Mouse (Mus musculus): ENCODE measurements at regions not wholly inside any gene's neighbourhood (a gene's known extent, or its start where the extent isn't known, plus 50 kb on each side); places are given as distances from the start of the nearest gene placed in this dataset.

GRCm38 (mm10) chr10:119003839-119004238 lies 133.8 kb upstream of the Dyrk2 start:
- Histone ChIP-seq H3K79me2 (ENCODE audit: control insufficient read depth, insufficient read depth) (no peaks in the 10 kb centered on the region), H3K4me3 (ENCODE audit: insufficient read depth, poor library complexity, severe bottlenecking) (no peak overlapping the region), H3K36me3 (ENCODE audit: control insufficient read depth, insufficient read depth) (no peaks in the 10 kb centered on the region), H3ac (ENCODE audit: control insufficient read depth, insufficient read length, low read depth) (no peak overlapping the region), H3K79me3 (ENCODE audit: low read depth) (no peaks in the 10 kb centered on the region), H3K27me3 (ENCODE audit: control insufficient read depth, insufficient read depth, insufficient read length) (no peaks in the 10 kb centered on the region)
- TF ChIP-seq USF1 (IDR thresholded peaks at IDR 0.05; ENCODE audit: low read depth): no peak
- no peak for TF ChIP-seq MYOD1 (IDR thresholded peaks at IDR 0.05; ENCODE audit: control insufficient read depth, insufficient read length, low read depth)
- TF ChIP-seq CTCF (IDR thresholded peaks at IDR 0.05; ENCODE audit: control insufficient read depth, insufficient read depth, insufficient read length): no peak
- TF ChIP-seq FOSL1 (IDR thresholded peaks at IDR 0.05; ENCODE audit: insufficient read depth, low read length, poor library complexity, severe bottlenecking): no peak
- TF ChIP-seq MYOG (IDR thresholded peaks at IDR 0.05; ENCODE audit: control insufficient read depth, extremely low read depth, insufficient read length): no peak
- no peak for TF ChIP-seq CEBPB (IDR thresholded peaks at IDR 0.05; ENCODE audit: low read depth)
- TF ChIP-seq MAX (IDR thresholded peaks at IDR 0.05): no peak

- Histone ChIP-seq H3K79me2 (ENCODE audit: control insufficient read depth, insufficient read depth) (no peaks in the 10 kb centered on the region), H3K36me3 (ENCODE audit: control insufficient read depth, insufficient read depth) (no peaks in the 10 kb centered on the region), H3K79me3 (ENCODE audit: low read depth) (no peaks in the 10 kb centered on the region), H3K27me3 (ENCODE audit: control insufficient read depth, insufficient read depth, insufficient read length) (no peaks in the 10 kb centered on the region), H3K4me3 (ENCODE audit: insufficient read depth, poor library complexity, severe bottlenecking) (no peak overlapping the region), H3ac (ENCODE audit: control insufficient read depth, insufficient read length, low read depth) (no peak overlapping the region)
- TF ChIP-seq MAX (IDR thresholded peaks at IDR 0.05) (no peak), FOSL1 (IDR thresholded peaks at IDR 0.05; ENCODE audit: insufficient read depth, low read length, poor library complexity, severe bottlenecking) (no peak), MYOG (IDR thresholded peaks at IDR 0.05; ENCODE audit: control insufficient read depth, extremely low read depth, insufficient read length) (no peak), CTCF (IDR thresholded peaks at IDR 0.05; ENCODE audit: control insufficient read depth, insufficient read depth, insufficient read length) (no peak)
These were observed 133.0 kb upstream of the Dyrk2 start for GRCm38 (mm10) chr10:119003042-119003441.

DNA sequence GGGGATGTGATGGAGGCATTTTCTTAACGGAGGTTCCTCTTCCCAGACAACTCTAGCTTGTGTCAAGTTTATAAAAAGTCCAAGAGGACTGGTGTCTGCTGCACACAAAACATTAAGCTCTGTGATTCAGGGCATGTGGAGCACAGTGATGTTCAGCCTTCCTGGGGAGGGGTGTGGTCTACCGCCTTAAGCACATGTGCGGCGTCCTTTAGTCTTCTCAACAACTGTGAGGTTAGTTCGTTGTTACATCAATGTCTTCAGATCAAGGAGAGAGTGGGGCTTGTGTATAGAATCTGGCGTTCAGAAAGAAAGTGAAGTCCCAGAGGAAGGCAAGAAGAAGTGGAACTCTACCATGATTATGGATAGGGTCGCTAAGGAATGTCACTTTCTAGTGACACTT lies 131.9 kb upstream of the Dyrk2 start:
- Histone ChIP-seq H3K27me3 (ENCODE audit: control insufficient read depth, insufficient read depth, insufficient read length) (no peaks in the 10 kb centered on the region), H3K4me3 (ENCODE audit: insufficient read depth, poor library complexity, severe bottlenecking) (no peak overlapping the region), H3K79me2 (ENCODE audit: control insufficient read depth, insufficient read depth) (no peaks in the 10 kb centered on the region), H3K79me3 (ENCODE audit: low read depth) (no peaks in the 10 kb centered on the region), H3ac (ENCODE audit: control insufficient read depth, insufficient read length, low read depth) (no peak overlapping the region), H3K36me3 (ENCODE audit: control insufficient read depth, insufficient read depth) (no peaks in the 10 kb centered on the region)
- TF ChIP-seq CTCF (IDR thresholded peaks at IDR 0.05; ENCODE audit: control insufficient read depth, insufficient read depth, insufficient read length): no peak
- no peak for TF ChIP-seq CEBPB (IDR thresholded peaks at IDR 0.05; ENCODE audit: low read depth)
- TF ChIP-seq MYOD1 (IDR thresholded peaks at IDR 0.05; ENCODE audit: control insufficient read depth, insufficient read length, low read depth): no peak
- TF ChIP-seq FOSL1 (IDR thresholded peaks at IDR 0.05; ENCODE audit: insufficient read depth, low read length, poor library complexity, severe bottlenecking): no peak
- no peak for TF ChIP-seq MYOG (IDR thresholded peaks at IDR 0.05; ENCODE audit: control insufficient read depth, extremely low read depth, insufficient read length)
- TF ChIP-seq MAX (IDR thresholded peaks at IDR 0.05): no peak
- TF ChIP-seq USF1 (IDR thresholded peaks at IDR 0.05; ENCODE audit: low read depth): no peak

DNA sequence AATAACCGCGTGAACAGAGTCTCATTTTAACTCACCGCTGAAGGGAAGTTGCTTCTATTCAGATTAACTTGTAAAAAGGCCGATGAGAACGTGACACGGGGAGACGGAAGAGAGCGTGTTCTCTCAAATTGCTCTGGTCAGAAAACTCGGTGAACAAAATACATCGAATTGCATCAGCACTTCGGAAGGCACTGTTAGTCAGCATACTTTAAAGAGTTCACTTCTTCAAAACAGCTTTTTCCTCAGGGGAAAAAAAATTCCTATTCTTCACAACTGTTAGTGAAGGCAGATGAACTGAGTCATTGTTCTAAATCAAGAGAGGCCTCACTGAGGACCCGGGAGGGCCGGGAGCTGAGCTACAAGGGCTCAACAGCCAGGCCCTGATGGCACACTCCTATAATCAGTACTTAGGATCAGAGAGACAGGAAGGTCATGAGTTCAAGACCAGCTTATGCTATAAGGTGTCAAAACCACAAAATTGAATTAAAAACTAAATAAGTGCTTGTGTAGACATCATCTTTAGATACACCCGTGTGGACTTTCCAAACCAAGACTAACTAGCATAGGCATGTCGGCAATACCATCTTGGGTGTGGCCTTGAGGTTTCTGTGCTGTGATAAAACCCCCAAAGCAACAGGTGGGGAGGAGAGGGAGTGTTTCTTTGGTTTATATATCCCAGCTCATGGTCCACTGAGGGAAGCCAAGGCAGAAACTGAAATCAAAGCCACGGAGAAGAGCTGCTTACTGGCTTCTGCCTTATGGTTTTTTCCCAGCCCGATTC lies 131.2 kb upstream of the Dyrk2 start:
- Histone ChIP-seq H3K36me3 (ENCODE audit: control insufficient read depth, insufficient read depth) (no peaks in the 10 kb centered on the region), H3K79me2 (ENCODE audit: control insufficient read depth, insufficient read depth) (no peaks in the 10 kb centered on the region), H3K4me3 (ENCODE audit: insufficient read depth, poor library complexity, severe bottlenecking) (no peak overlapping the region), H3K79me3 (ENCODE audit: low read depth) (no peaks in the 10 kb centered on the region), H3ac (ENCODE audit: control insufficient read depth, insufficient read length, low read depth) (no peak overlapping the region), H3K27me3 (ENCODE audit: control insufficient read depth, insufficient read depth, insufficient read length) (no peaks in the 10 kb centered on the region)
- TF ChIP-seq CEBPB (IDR thresholded peaks at IDR 0.05; ENCODE audit: low read depth): peak; percentile 1
- no peak for TF ChIP-seq MYOG (IDR thresholded peaks at IDR 0.05; ENCODE audit: control insufficient read depth, extremely low read depth, insufficient read length)
- TF ChIP-seq FOSL1 (IDR thresholded peaks at IDR 0.05; ENCODE audit: insufficient read depth, low read length, poor library complexity, severe bottlenecking): no peak
- TF ChIP-seq MYOD1 (IDR thresholded peaks at IDR 0.05; ENCODE audit: control insufficient read depth, insufficient read length, low read depth): peak; percentile 80

- Histone ChIP-seq H3K36me3 (ENCODE audit: control insufficient read depth, insufficient read depth) (no peaks in the 10 kb centered on the region), H3K27me3 (ENCODE audit: control insufficient read depth, insufficient read depth, insufficient read length) (no peaks in the 10 kb centered on the region), H3K4me3 (ENCODE audit: insufficient read depth, poor library complexity, severe bottlenecking) (no peak overlapping the region), H3ac (ENCODE audit: control insufficient read depth, insufficient read length, low read depth) (no peak overlapping the region), H3K79me3 (ENCODE audit: low read depth) (no peaks in the 10 kb centered on the region), H3K79me2 (ENCODE audit: control insufficient read depth, insufficient read depth) (no peaks in the 10 kb centered on the region)
- TF ChIP-seq CEBPB (IDR thresholded peaks at IDR 0.05; ENCODE audit: low read depth): no peak
- no peak for TF ChIP-seq CTCF (IDR thresholded peaks at IDR 0.05; ENCODE audit: control insufficient read depth, insufficient read depth, insufficient read length)
- no peak for TF ChIP-seq MAX (IDR thresholded peaks at IDR 0.05)
- TF ChIP-seq MYOD1 (IDR thresholded peaks at IDR 0.05; ENCODE audit: control insufficient read depth, insufficient read length, low read depth): no peak
- TF ChIP-seq MYOG (IDR thresholded peaks at IDR 0.05; ENCODE audit: control insufficient read depth, extremely low read depth, insufficient read length): no peak
- no peak for TF ChIP-seq FOSL1 (IDR thresholded peaks at IDR 0.05; ENCODE audit: insufficient read depth, low read length, poor library complexity, severe bottlenecking)
- TF ChIP-seq USF1 (IDR thresholded peaks at IDR 0.05; ENCODE audit: low read depth): no peak
These were observed 129.0 kb upstream of the Dyrk2 start for GRCm38 (mm10) chr10:118998966-118999365.

- H3K4me3 ChIP-seq (ENCODE audit: insufficient read depth, poor library complexity, severe bottlenecking): no peak overlapping the region
- no peak for TF ChIP-seq FOSL1 (IDR thresholded peaks at IDR 0.05; ENCODE audit: insufficient read depth, low read length, poor library complexity, severe bottlenecking)
- TF ChIP-seq MYOD1 (IDR thresholded peaks at IDR 0.05; ENCODE audit: control insufficient read depth, insufficient read length, low read depth): no peak
- TF ChIP-seq MYOG (IDR thresholded peaks at IDR 0.05; ENCODE audit: control insufficient read depth, extremely low read depth, insufficient read length): no peak
- no peaks in the 10 kb centered on the region for H3K79me2 ChIP-seq (ENCODE audit: control insufficient read depth, insufficient read depth)
- no peaks in the 10 kb centered on the region for H3K79me3 ChIP-seq (ENCODE audit: low read depth)
- no peaks in the 10 kb centered on the region for H3K36me3 ChIP-seq (ENCODE audit: control insufficient read depth, insufficient read depth)
- H3K27me3 ChIP-seq (ENCODE audit: control insufficient read depth, insufficient read depth, insufficient read length): no peaks in the 10 kb centered on the region
- no peak overlapping the region for H3ac ChIP-seq (ENCODE audit: control insufficient read depth, insufficient read length, low read depth)
These were observed 127.0 kb upstream of the Dyrk2 start for GRCm38 (mm10) chr10:118997034-118997433.

Data from C2C12 (cell line).